Mouse (Mus musculus) liver, postnatal 0 days (tissue): ENCODE measurements around the gene Gnl1.
"Not testable (repeated sequence)": the region's sequence is repeated elsewhere in the genome, so short reads cannot be mapped to it uniquely, and the experiment has no call there.

ENCODE experiments used
- CTCF ChIP-seq: sonication (generic); IDR thresholded peaks from 2 replicates; pipeline ENCODE4 v1.5.1; 2016; ENCODE audit warnings: antibody characterized with exemption, low read depth
- EP300 ChIP-seq: IDR thresholded peaks from 2 replicates; pipeline ENCODE4 v1.6.1; 2016; ENCODE audit warnings: antibody characterized with exemption, low read depth, mild to moderate bottlenecking

- TF ChIP-seq EP300, CTCF: not testable (repeated sequence)
Measured at GRCm38 (mm10) chr17:36004409-36004808, 24.8 kb downstream of the Gnl1 start.
